In genomic region chr11:5789754-5790333, GRCm38 (mm10) we compare ENCODE assay signal across 8 mouse cellular contexts. TPM values are rescaled to one million over a fixed set of nuclear protein-coding genes. Genes with fewer than 3 reads are reported as not detected.
DNase-seq lines count a peak whose midpoint lies in the region; ATAC-seq lines count a peak whose summit lies in the region.

No protein-coding gene starts in this region.

- H3K9me3 ChIP-seq in erythroblast, embryonic 14.5 days (ENCODE audit: control insufficient read depth, low read length) = no peaks in the 10 kb centered on the region
- no peaks in the 10 kb centered on the region for H3K9me3 ChIP-seq in hindbrain, embryonic 12.5 days (replicated peaks)
- no peaks in the 10 kb centered on the region for H3K9me3 ChIP-seq in midbrain, embryonic 11.5 days (ENCODE audit: control insufficient read depth, low read length)

- peaks cover 53% of the 10 kb centered on the region for H3K36me3 ChIP-seq in erythroblast, embryonic 14.5 days (ENCODE audit: control insufficient read depth)
- peaks cover 34% of the 10 kb centered on the region for H3K36me3 ChIP-seq in hindbrain, embryonic 12.5 days
- H3K36me3 ChIP-seq in midbrain, embryonic 11.5 days (ENCODE audit: control insufficient read depth, insufficient read depth, low read length) = peaks cover 13% of the 10 kb centered on the region; the same call in 1 of the 2 replicates

- peaks cover 52% of the 10 kb centered on the region for H3K4me1 ChIP-seq in erythroblast, embryonic 14.5 days (ENCODE audit: control insufficient read depth)
- H3K4me1 ChIP-seq in hindbrain, embryonic 12.5 days = peaks cover 21% of the 10 kb centered on the region
- H3K4me1 ChIP-seq in midbrain, embryonic 11.5 days (ENCODE audit: control insufficient read depth, insufficient read depth, low read length) = peaks cover 13% of the 10 kb centered on the region

- 90% methylated on average over 3 of the region's 3 CpGs for WGBS in hindbrain, embryonic 12.5 days
- WGBS in midbrain, embryonic 11.5 days = 87% methylated on average over 3 of the region's 3 CpGs

- peak; percentile 88 for DNase-seq in A20 (ENCODE audit: low read depth, low spot score)
- DNase-seq in midbrain, embryonic 11.5 days (ENCODE audit: low spot score, missing footprints) = no peak
- DNase-seq in adrenal gland, postnatal 10 days = no peak
- no peak for DNase-seq in layer of hippocampus, adult 8-10 months (ENCODE audit: low spot score in 2 of 2)
- no peak for DNase-seq in kidney, postnatal 14 days

- peak overlapping the region; percentile 86 for H3K4me2 ChIP-seq in hindbrain, embryonic 12.5 days (replicated peaks)
- H3K4me2 ChIP-seq in midbrain, embryonic 11.5 days = peak overlapping the region; percentile 74

- peak overlapping the region; percentile 77 for H3K4me3 ChIP-seq in erythroblast, embryonic 14.5 days (replicated peaks)
- peak overlapping the region; percentile 83 for H3K4me3 ChIP-seq in hindbrain, embryonic 12.5 days
- no peak overlapping the region for H3K4me3 ChIP-seq in midbrain, embryonic 11.5 days (ENCODE audit: low read depth, low read length)

- H3K27me3 ChIP-seq in erythroblast, embryonic 14.5 days (ENCODE audit: control insufficient read depth) = no peaks in the 10 kb centered on the region
- H3K27me3 ChIP-seq in hindbrain, embryonic 12.5 days = no peaks in the 10 kb centered on the region
- H3K27me3 ChIP-seq in midbrain, embryonic 11.5 days (ENCODE audit: control insufficient read depth, insufficient read depth, low read length) = no peaks in the 10 kb centered on the region

- no peak overlapping the region for H3K9ac ChIP-seq in hindbrain, embryonic 12.5 days
- peak overlapping the region; percentile 84 for H3K9ac ChIP-seq in midbrain, embryonic 11.5 days (ENCODE audit: low read length)

- no peak for ATAC-seq in erythroblast, adult 5-6 weeks (replicated peaks; ENCODE audit: low FRiP score, poor library complexity, severe bottlenecking)
- no peak for ATAC-seq in hindbrain, embryonic 12.5 days (ENCODE audit: low FRiP score)
- no peak for ATAC-seq in midbrain, embryonic 11.5 days (ENCODE audit: low FRiP score)

- no peak overlapping the region for H3K27ac ChIP-seq in hindbrain, embryonic 12.5 days
- no peak overlapping the region for H3K27ac ChIP-seq in midbrain, embryonic 11.5 days (ENCODE audit: low read depth, low read length)

RNA-seq across cellular contexts. Expression of gene Dbnl, which starts 1.6 kb away (rescaled TPM):
- polyA plus RNA-seq in erythroblast, embryonic 14.5 days (2012) = 5.7 and 5.8 TPM in 2 replicates
- 14.4 and 17.1 TPM in 2 replicates for total RNA-seq in erythroblast, adult 5-6 weeks (2015; ENCODE audit: low replicate concordance)
- total RNA-seq in erythroblast, adult 5-6 weeks (2017; ENCODE audit: low replicate concordance) = 26.0 and 32.9 TPM in 2 replicates
- polyA plus RNA-seq in hindbrain, embryonic 12.5 days (2016; fragmentation: Nextera tagmentation; extraction: Ambion mirVana) = 145 and 153 TPM in 2 replicates
- 136 and 144 TPM in 2 replicates for polyA plus RNA-seq in midbrain, embryonic 11.5 days (2014; fragmentation: Nextera tagmentation; extraction: Ambion mirVana)
- 10 to 100 TPM; 51.5 to 57.5 TPM for total RNA-seq in adrenal gland, postnatal 10 days (2021)
- 10 to 100 TPM; 69.6 to 80.5 (median 78.1) TPM for total RNA-seq in layer of hippocampus, adult 8-10 months (2022)

RNA-seq across cellular contexts. Expression of gene Pgam2, which starts 13.7 kb away (rescaled TPM):
- polyA plus RNA-seq in erythroblast, embryonic 14.5 days (2012) = not detected in 2 replicates
- not detected in 2 replicates for total RNA-seq in erythroblast, adult 5-6 weeks (2015; ENCODE audit: low replicate concordance)
- total RNA-seq in erythroblast, adult 5-6 weeks (2017; ENCODE audit: low replicate concordance) = not detected in 2 replicates
- polyA plus RNA-seq in hindbrain, embryonic 12.5 days (2016; fragmentation: Nextera tagmentation; extraction: Ambion mirVana) = 6.6 and 13.2 TPM in 2 replicates
- polyA plus RNA-seq in midbrain, embryonic 11.5 days (2014; fragmentation: Nextera tagmentation; extraction: Ambion mirVana) = 4.5 and 4.6 TPM in 2 replicates
- 100 to 1,000 TPM in 1 of 2 experiments, 10 to 100 TPM in 1; 37.0 to 157 TPM for total RNA-seq in adrenal gland, postnatal 10 days (2021)
- 10 to 100 TPM; 10.6 to 18.9 (median 13.0) TPM for total RNA-seq in layer of hippocampus, adult 8-10 months (2022)

RNA-seq across cellular contexts. Expression of gene Urgcp, which starts 27.7 kb away (rescaled TPM):
- polyA plus RNA-seq in erythroblast, embryonic 14.5 days (2012) = 0.40 and 0.51 TPM in 2 replicates
- total RNA-seq in erythroblast, adult 5-6 weeks (2015; ENCODE audit: low replicate concordance) = 0.19 and 2.3 TPM in 2 replicates
- 1.2 and 3.2 TPM in 2 replicates for total RNA-seq in erythroblast, adult 5-6 weeks (2017; ENCODE audit: low replicate concordance)
- polyA plus RNA-seq in hindbrain, embryonic 12.5 days (2016; fragmentation: Nextera tagmentation; extraction: Ambion mirVana) = 26.1 and 26.6 TPM in 2 replicates
- polyA plus RNA-seq in midbrain, embryonic 11.5 days (2014; fragmentation: Nextera tagmentation; extraction: Ambion mirVana) = 9.9 and 11.7 TPM in 2 replicates
- 10 to 100 TPM; 65.1 to 66.5 TPM for total RNA-seq in adrenal gland, postnatal 10 days (2021)
- 10 to 100 TPM; 72.1 to 78.9 (median 73.4) TPM for total RNA-seq in layer of hippocampus, adult 8-10 months (2022)

RNA-seq across cellular contexts. Expression of gene Polm, which starts 48.0 kb away (rescaled TPM):
- 0.09 and 0.13 TPM in 2 replicates for polyA plus RNA-seq in erythroblast, embryonic 14.5 days (2012)
- total RNA-seq in erythroblast, adult 5-6 weeks (2015; ENCODE audit: low replicate concordance) = 0.58 and 3.3 TPM in 2 replicates
- total RNA-seq in erythroblast, adult 5-6 weeks (2017; ENCODE audit: low replicate concordance) = 0.28 and 1.5 TPM in 2 replicates
- 8.5 TPM in 2 replicates for polyA plus RNA-seq in hindbrain, embryonic 12.5 days (2016; fragmentation: Nextera tagmentation; extraction: Ambion mirVana)
- polyA plus RNA-seq in midbrain, embryonic 11.5 days (2014; fragmentation: Nextera tagmentation; extraction: Ambion mirVana) = 7.1 and 7.3 TPM in 2 replicates
- 10 to 100 TPM in 1 of 2 experiments, 1 to 10 TPM in 1; 6.3 to 13.7 TPM for total RNA-seq in adrenal gland, postnatal 10 days (2021)
- total RNA-seq in layer of hippocampus, adult 8-10 months (2022) = 10 to 100 TPM in 3 of 4 experiments, 1 to 10 TPM in 1; 9.2 to 17.6 (median 14.7) TPM

Comparison
In these comparisons a context has a peak if more than half of its experiments do, and no peak if none do; other contexts are left out.
1. RNA of gene Pgam2, which starts 13.7 kb away (total RNA-seq): 37.0 to 157 TPM in adrenal gland, postnatal 10 days and 10.6 to 18.9 TPM in layer of hippocampus, adult 8-10 months; not detected in erythroblast, adult 5-6 weeks; every median in the first group is over 10 times any median in the second.
2. RNA of gene Urgcp, which starts 27.7 kb away (total RNA-seq): 72.1 to 78.9 TPM in layer of hippocampus, adult 8-10 months and 65.1 to 66.5 TPM in adrenal gland, postnatal 10 days; 0.19 to 3.2 TPM in erythroblast, adult 5-6 weeks; every median in the first group is over 10 times any median in the second.